Comparison of ENCODE assay signal across 10 mouse cellular contexts in the genomic region with DNA sequence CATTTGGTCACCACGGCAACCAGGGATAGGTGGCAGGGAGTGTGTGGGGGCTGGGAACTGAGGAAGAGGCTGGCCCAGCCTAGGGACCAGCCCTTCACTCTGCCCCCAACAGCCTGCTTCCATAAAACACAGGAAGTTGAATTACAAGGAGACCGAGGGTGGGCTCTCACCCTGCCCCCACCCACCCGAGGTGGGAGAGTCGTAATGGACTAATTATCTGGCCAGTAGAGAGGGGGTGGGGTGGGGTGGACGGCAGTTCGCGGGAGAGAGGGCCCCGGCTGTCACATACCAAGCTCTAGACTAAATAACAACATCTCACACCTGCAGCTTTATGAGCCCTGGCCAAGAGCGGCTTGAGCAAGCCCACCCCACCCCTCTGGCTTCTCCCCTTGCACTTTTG.
DNase-seq lines count a peak whose midpoint lies in the region; ATAC-seq lines count a peak whose summit lies in the region.
"Had no signal": no experiment of that assay in that cellular context is flagged by ENCODE, and none has a peak within 500 bp of the region (broad histone marks: within the 10 kb centered on the region; RNA-seq: fewer than 3 reads in every experiment).

No protein-coding gene starts in this region.

- WGBS in heart, embryonic 16.5 days = 7% methylated on average over 9 of the region's 9 CpGs
- WGBS in forebrain, embryonic 15.5 days = 3% methylated on average over 9 of the region's 9 CpGs
- WGBS in liver, embryonic 15.5 days (ENCODE audit: insufficient replicate concordance) = 25% methylated on average over 9 of the region's 9 CpGs

- peak overlapping the region; percentile 51 for H3K4me2 ChIP-seq in heart, embryonic 16.5 days (ENCODE audit: low read depth, low read length)
- peak overlapping the region; percentile 5; the same call in 1 of the 2 replicates for H3K4me2 ChIP-seq in forebrain, embryonic 15.5 days (replicated peaks)
- H3K4me2 ChIP-seq in liver, embryonic 15.5 days = peak overlapping the region; percentile 38; the same call in 1 of the 2 replicates

- no peak for DNase-seq in heart, postnatal 36 days
- peak; percentile 26 for DNase-seq in R1 (ENCODE audit: low read depth, low spot score)
- DNase-seq in layer of hippocampus, adult 18-20 months (ENCODE audit: low spot score in 2 of 2) = no peak
- DNase-seq in urinary bladder, postnatal 36 days (ENCODE audit: low spot score in 2 of 2) = no peak
- DNase-seq in frontal cortex, postnatal 36 days (ENCODE audit: low spot score in 2 of 2) = no peak
- DNase-seq: adrenal gland, adult 8-10 months; thymus, adult 2 months had no signal

- H3K36me3 ChIP-seq in heart, embryonic 16.5 days (ENCODE audit: control insufficient read depth, insufficient read depth) = no peaks in the 10 kb centered on the region
- H3K36me3 ChIP-seq in forebrain, embryonic 15.5 days = no peaks in the 10 kb centered on the region
- H3K36me3 ChIP-seq in liver, embryonic 15.5 days (replicated peaks) = no peaks in the 10 kb centered on the region

- H3K27me3 ChIP-seq in heart, embryonic 16.5 days (ENCODE audit: control insufficient read depth, insufficient read depth, low read length) = no peaks in the 10 kb centered on the region
- no peaks in the 10 kb centered on the region for H3K27me3 ChIP-seq in forebrain, embryonic 15.5 days
- H3K27me3 ChIP-seq in liver, embryonic 15.5 days = peaks cover 10% of the 10 kb centered on the region; the same call in 1 of the 2 replicates

- ATAC-seq in heart, embryonic 16.5 days (replicated peaks; ENCODE audit: extremely low read depth, insufficient read depth, low FRiP score) = no peak
- no peak for ATAC-seq in forebrain, embryonic 15.5 days (replicated peaks)
- ATAC-seq in liver, embryonic 15.5 days (ENCODE audit: insufficient read depth) = no peak

- no peak overlapping the region for H3K9ac ChIP-seq in heart, embryonic 16.5 days (ENCODE audit: low read length)
- H3K9ac ChIP-seq in forebrain, embryonic 15.5 days (replicated peaks) = no peak overlapping the region
- no peak overlapping the region for H3K9ac ChIP-seq in liver, embryonic 15.5 days

- H3K9me3 ChIP-seq in heart, embryonic 16.5 days (replicated peaks; ENCODE audit: control insufficient read depth, low read length) = no peaks in the 10 kb centered on the region
- H3K9me3 ChIP-seq in forebrain, embryonic 15.5 days = no peaks in the 10 kb centered on the region
- no peaks in the 10 kb centered on the region for H3K9me3 ChIP-seq in liver, embryonic 15.5 days (replicated peaks)

- no peak overlapping the region for H3K27ac ChIP-seq in heart, embryonic 16.5 days (ENCODE audit: low read length)
- 0 out of 2 replicates have a peak overlapping the region, but pooled peaks have one; percentile 11 for H3K27ac ChIP-seq in forebrain, embryonic 15.5 days (replicated peaks)
- H3K27ac ChIP-seq in liver, embryonic 15.5 days (replicated peaks) = no peak overlapping the region

- H3K4me1 ChIP-seq in heart, embryonic 16.5 days (ENCODE audit: control insufficient read depth, insufficient read depth, low read length) = peaks cover 6% of the 10 kb centered on the region
- peaks cover 19% of the 10 kb centered on the region for H3K4me1 ChIP-seq in forebrain, embryonic 15.5 days
- H3K4me1 ChIP-seq in liver, embryonic 15.5 days (replicated peaks) = peaks cover 12% of the 10 kb centered on the region; the same call in 1 of the 2 replicates

- intact Hi-C loops in heart, postnatal 36 days (cut with DNase I) = loop anchor here (10.0 kb wide), 1 partner anchor 283 kb away; no protein-coding TSS in a partner anchor

- peak overlapping the region; percentile 20 for H3K4me3 ChIP-seq in heart, embryonic 16.5 days (ENCODE audit: low read length)
- H3K4me3 ChIP-seq in forebrain, embryonic 15.5 days = no peak overlapping the region
- no peak overlapping the region for H3K4me3 ChIP-seq in liver, embryonic 15.5 days (replicated peaks)
